Mouse (Mus musculus) kidney, postnatal 4 days (tissue): ENCODE results near the gene Smyd1.
"Not testable (repeated sequence)": the region's sequence is repeated elsewhere in the genome, so short reads cannot be mapped to it uniquely, and the experiment has no call there.

ENCODE experiments used
- DNase-seq, 2 experiments: peaks; one replicate each; pipeline ENCODE4 v3.0.0; 2021; ENCODE audit warnings: mixed read lengths in 2 of 2

Smyd1 gene

DNA sequence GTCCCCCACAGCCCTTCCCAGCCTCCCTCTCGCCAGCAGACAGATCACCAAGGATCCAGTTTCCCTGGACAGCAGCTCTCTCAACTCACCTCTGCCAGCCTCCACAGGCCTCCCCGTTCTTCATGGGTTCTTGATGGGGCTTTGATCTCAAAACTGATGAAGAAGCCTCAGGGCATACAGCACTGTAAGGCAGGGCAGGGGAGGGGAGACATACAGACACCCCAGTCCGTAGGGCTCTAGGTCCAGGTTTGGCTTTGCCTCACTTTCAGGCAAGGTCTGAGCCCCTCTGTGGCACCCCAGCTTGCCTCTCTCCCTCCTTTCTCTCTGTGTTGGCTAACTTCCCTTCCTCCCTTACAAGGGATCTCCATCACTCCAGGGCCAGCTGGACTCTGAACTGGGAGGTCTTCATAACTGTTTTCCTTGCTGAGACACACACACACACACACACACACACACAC lies at the start of gene Smyd1:
TSS of gene Smyd1 (minus strand) at position 408 of the 458 bp plus-strand sequence.
- DNase-seq, result no peak

- DNase-seq, result no peak
Observed at GRCm38 (mm10) chr6:71371085-71371605, 49.1 kb upstream of the Smyd1 start.

DNA sequence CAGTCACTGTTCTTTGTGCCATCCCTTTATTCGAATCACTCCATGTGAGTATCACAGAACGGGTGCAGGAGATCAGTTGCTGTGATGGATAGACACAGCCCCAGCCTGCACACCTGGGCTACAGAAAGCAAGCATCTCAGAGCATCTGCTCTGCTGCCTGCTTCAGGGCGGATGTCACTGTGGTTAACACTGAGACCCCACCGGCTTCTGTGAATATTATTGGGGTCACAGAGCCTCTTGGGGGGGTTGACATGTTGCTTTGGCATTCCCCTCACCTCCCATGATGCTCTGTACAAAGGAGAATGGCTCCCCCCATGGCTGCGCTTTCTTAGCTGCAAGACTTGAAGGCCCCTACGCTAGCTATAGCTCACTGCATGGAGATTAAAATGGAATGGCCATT lies 47.4 kb upstream of the Smyd1 start:
- DNase-seq, result no peak

- DNase-seq, result no peak
Observed at GRCm38 (mm10) chr6:71363995-71364394, 42.0 kb upstream of the Smyd1 start.

- peak in 1 of 2 experiments; percentile 12 for DNase-seq
Observed at GRCm38 (mm10) chr6:71361156-71361670, 39.2 kb upstream of the Smyd1 start.

GRCm38 (mm10) chr6:71360751-71361150 lies 38.7 kb upstream of the Smyd1 start:
- no peak for DNase-seq

GRCm38 (mm10) chr6:71360221-71360620 lies 38.2 kb upstream of the Smyd1 start:
- no peak for DNase-seq

- no peak for DNase-seq
Observed at GRCm38 (mm10) chr6:71357493-71357892, 35.5 kb upstream of the Smyd1 start.

DNA sequence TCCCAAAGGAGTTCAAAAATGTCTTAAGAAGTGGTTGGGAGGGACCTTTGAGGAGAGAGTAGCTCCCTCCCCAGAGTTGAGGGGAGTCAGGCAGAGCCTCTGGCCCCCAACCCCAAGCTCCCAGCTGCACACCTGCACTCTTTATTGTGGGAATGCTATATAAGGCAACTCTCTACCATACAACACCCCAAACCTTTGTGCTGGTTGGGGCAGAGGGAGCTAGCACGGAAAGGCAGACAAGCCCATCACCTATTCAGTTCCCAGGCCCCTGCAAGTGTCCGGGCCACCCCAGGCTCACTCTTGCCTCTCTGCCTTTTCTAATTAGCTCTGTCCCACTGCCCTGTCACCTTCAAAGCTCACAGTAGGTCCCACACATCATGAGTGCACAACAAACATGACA lies 31.7 kb upstream of the Smyd1 start:
- no peak for DNase-seq

- no peak for DNase-seq
Observed at GRCm38 (mm10) chr6:71352866-71353427, 30.9 kb upstream of the Smyd1 start.

DNA sequence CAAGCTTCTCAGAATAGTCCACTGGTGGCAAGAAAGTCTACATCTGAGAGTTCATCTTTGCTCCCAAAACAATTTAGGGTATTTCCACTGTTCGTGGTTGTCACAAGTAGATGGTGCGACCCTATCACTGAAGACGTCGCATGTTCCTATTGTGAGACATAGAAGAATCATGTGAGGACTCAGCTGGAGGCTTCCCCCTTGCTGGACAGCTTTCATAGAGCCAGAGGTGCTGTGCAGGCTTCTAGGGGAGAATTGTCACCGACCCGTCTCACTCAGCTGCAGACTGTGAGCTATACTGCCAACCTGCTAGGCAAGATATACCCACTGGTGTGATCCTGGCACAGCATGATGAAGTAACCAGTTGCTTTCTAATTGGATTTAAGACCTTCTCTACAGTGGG lies 30.2 kb upstream of the Smyd1 start:
- DNase-seq, result no peak

- no peak for DNase-seq
Observed at GRCm38 (mm10) chr6:71351201-71351600, 29.2 kb upstream of the Smyd1 start.

DNA sequence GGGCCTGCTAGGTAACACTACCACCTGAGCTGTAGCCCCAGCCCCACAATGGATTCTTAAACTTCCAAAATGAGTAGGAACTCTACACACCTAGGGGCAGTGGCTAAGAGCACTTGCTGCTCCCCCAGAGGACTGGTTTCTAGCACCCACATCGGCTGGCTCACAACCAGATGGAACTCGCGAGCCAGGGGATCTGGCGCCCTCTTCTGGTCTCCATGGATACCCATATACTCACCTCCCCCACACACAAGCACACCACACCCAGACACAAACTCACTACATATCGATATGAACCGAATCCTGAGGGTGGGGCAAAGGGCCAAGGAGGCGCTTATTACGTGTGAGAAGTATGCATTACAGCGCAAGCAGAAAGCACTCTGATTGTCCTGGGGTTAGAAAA lies 26.0 kb upstream of the Smyd1 start:
- no peak for DNase-seq

GRCm38 (mm10) chr6:71341179-71341578 lies 19.1 kb upstream of the Smyd1 start:
- no peak for DNase-seq

DNA sequence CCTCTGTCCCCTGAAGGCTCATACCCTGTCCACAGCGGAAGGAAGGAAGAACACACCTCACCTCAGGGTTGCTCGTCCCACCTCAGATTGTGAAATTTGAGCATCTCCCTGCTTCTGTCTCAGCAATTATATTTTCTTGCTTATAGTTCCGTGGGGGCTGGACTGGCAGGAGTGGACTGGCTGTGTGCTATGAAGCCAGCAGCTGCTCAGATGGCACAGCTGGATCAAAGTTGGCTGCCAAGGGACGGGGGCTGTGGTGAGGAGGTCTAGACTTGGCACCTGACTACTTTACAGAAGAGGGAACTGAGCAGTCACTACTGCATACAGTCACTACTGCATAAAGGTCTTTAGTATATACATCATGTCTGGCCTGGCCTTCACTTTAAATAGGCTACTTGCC lies 17.3 kb upstream of the Smyd1 start:
- DNase-seq, result no peak

DNA sequence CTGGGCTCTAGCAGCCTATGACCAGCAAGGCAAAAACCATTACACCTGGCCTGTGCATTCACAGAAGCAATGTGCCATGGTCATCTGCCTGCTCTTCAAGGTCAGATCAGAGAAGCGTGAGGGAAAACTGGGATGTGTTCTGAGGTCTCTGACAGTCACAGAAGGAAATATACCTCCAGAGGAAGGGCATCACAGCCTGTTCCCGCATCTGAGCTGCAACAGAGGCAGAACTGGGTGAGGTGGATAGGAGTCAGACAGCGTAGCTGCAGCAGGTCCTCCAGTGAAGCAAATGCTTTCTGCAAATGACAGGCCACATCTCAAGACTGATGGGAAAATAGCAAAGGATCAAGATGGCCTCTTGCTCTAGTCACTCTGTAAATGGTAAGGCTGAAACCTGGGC lies 16.9 kb upstream of the Smyd1 start:
- no peak for DNase-seq

GRCm38 (mm10) chr6:71337666-71338065 lies 15.6 kb upstream of the Smyd1 start:
- DNase-seq, result no peak

DNA sequence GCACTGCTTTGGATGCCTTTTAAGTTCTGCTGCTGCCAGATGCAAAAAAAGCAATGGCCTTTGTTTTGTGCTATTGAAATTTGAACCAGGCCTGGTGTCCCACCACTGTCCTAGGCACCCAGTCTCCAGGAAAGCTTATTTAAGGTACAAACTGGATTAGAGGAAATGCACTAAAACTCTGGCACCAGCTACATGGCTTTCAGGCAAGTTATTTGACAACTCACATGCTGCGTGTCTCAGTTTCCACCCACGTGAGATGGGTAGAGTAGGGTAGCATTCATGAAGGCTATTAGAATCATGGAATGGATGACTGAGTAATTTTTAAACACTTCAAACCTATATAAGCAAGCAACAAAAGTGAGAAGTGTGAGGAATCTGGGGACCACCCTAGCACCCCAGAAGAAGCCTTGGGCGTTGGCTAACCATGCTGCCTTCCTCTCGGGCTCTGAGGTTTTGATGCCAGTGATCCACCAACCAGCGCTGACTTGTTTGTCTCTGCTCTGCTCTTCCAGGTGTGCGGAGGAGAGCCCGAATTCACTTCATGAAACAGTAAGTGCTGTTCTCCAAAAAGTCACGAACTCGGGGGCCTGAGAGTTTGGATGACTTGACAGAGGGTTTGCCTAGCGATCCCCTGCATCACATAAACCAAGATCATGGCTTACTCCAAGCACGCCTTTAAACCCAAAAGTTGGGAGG lies 11.7 kb upstream of the Smyd1 start:
- no peak for DNase-seq

GRCm38 (mm10) chr6:71333031-71333430 lies 11.0 kb upstream of the Smyd1 start:
- no peak for DNase-seq

- no peak for DNase-seq
Observed at GRCm38 (mm10) chr6:71332236-71332965, 10.4 kb upstream of the Smyd1 start.

DNA sequence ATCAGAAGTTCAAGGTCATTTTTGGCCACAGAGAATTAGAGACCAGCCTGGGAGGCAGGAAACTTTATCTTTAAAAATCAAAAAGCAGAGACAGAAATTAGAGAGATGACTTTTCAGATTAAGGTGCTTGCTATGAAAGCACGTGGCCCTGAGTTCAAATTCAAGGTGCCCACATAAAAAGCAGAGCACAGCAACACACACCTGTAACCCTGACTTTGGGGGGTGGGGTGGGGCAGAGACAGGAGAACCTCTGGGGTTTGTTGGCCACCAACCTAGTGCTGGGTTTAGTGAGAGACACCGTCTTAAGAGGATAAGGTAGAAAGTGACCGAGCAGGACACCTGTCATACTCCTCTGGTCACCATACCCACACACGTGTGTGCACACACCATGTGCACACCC lies 9.5 kb upstream of the Smyd1 start:
- DNase-seq, result not testable (repeated sequence)

DNA sequence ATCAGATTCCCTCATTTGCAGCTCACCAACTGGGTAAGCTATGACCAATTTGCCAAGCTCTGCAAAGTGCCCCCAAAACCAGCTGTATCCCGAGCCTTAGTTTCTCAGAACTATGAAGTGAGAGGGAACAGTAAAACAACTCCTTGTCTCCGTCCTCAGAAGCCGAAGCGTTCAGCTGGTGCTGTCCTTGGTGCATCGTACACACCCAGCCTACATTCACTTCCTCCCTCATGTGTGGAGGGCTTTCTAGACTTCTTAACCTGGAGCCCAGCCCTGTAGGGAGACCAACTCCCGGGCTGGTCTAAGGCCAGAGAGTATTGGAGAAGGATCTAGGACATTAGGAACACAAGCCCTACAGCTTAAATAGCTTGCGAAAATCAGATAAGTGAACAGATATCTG lies 8.5 kb upstream of the Smyd1 start:
- no peak for DNase-seq

DNA sequence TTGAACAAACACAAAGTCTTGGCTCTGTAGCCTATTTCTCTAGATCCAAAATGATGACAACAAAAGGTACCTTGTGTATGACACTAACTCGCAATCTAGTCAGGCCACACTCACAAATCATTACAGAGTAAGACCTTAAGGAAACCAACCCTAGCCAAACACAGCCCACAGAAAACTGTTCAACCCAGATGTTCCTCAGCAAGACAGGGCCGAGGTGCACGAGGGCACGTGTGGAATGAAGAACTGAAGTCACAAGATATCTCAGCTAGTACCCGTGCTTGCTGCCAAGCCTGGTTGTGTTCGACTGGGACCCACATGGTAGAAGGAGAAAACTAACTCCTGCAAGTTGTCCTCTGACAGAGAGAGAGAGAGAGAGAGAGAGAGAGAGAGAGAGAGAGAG lies 7.8 kb upstream of the Smyd1 start:
- no peak for DNase-seq

- no peak for DNase-seq
Observed at GRCm38 (mm10) chr6:71324816-71325215, 2.8 kb upstream of the Smyd1 start.
